Mouse (Mus musculus): ENCODE data around the gene Ofcc1. TPM values are rescaled to one million over a fixed set of nuclear protein-coding genes. Genes with fewer than 3 reads are reported as not detected.

Gene Ofcc1
- polyA plus RNA-seq, 1 experiment = not detected

DNA sequence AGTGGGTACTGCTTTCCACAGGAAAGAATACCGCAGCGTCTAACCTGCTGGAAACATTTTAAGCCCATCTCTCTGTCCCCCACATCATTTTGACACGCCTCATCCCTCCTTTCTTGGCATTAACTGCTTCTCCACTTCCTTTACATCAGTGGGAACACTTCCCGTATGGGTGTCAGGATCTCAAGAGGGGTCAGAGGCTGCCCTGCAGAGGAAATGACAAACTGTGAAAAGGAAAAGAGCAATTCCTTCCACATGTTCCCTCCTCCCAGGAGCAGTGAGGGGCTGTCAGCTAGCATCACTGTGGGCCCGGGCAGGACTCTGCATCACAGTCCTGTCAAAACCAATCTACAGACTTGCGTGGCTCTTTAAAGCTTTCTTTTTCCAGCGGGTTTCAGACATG lies 193.4 kb downstream of the Ofcc1 start:
- no peak overlapping the region for H3K4me3 ChIP-seq
- no peaks in the 10 kb centered on the region for H3K27me3 ChIP-seq (ENCODE audit: control insufficient read depth, insufficient read depth, insufficient read length)
- H3K36me3 ChIP-seq (ENCODE audit: control insufficient read depth, insufficient read depth) = no peaks in the 10 kb centered on the region
- no peak overlapping the region for H3K4me2 ChIP-seq (ENCODE audit: low read depth)
- H3ac ChIP-seq (ENCODE audit: control insufficient read depth, insufficient read length) = no peak overlapping the region
- no peak for TF ChIP-seq MYOD1 (IDR thresholded peaks at IDR 0.05; ENCODE audit: control insufficient read depth in 1 of 3, insufficient read length in 2 of 3, low read depth in 2 of 3)
- no peak for TF ChIP-seq USF1 (IDR thresholded peaks at IDR 0.05; ENCODE audit: low read depth)
- no peak for TF ChIP-seq REST (IDR thresholded peaks at IDR 0.05; ENCODE audit: insufficient read depth, insufficient read length)
- no peak for TF ChIP-seq MYOG (IDR thresholded peaks at IDR 0.05; ENCODE audit: control insufficient read depth in 1 of 3, insufficient read depth in 1 of 3, insufficient read length in 2 of 3, low read depth in 2 of 3)
- no peak for TF ChIP-seq TCF12 (IDR thresholded peaks at IDR 0.05; ENCODE audit: insufficient read depth, poor library complexity, severe bottlenecking)
- no peak for TF ChIP-seq MAX (IDR thresholded peaks at IDR 0.05; ENCODE audit: low read depth)
- TF ChIP-seq SRF (IDR thresholded peaks at IDR 0.05; ENCODE audit: control insufficient read depth, insufficient read length, low read depth) = no peak
- TF ChIP-seq CEBPB (IDR thresholded peaks at IDR 0.05; ENCODE audit: insufficient read depth, poor library complexity, severe bottlenecking) = no peak
- TF ChIP-seq E2F4 (IDR thresholded peaks at IDR 0.05; ENCODE audit: insufficient read depth) = no peak
- TF ChIP-seq TCF3 (IDR thresholded peaks at IDR 0.05; ENCODE audit: insufficient read length, low read depth) = no peak
- TF ChIP-seq POLR2AphosphoS2 (IDR thresholded peaks at IDR 0.05; ENCODE audit: insufficient read length, low read depth) = no peak
- TF ChIP-seq POLR2A (IDR thresholded peaks at IDR 0.05; ENCODE audit: insufficient read length, low read depth) = no peak
- no peaks in the 10 kb centered on the region for H3K79me2 ChIP-seq (ENCODE audit: control insufficient read depth, insufficient read depth)

DNA sequence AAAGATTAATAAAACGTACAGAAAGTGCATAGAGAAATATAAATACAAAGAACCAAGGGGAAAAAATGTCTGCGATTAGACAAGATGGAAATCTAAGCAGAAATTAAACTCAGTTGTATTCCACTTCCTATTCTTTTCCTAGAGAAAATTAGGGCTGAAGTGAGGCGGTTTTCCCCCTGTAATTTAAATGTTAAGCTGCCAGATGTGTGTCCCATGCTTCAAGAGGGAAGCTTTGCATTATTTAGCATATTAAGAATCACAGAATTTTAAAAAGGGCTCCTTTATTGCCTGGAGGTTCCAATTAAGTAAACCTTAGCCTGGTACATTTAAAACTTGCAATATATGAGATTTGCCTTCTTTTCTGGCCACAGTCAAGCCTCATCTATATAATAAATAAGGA lies 205.8 kb downstream of the Ofcc1 start:
- no peaks in the 10 kb centered on the region for H3K79me2 ChIP-seq (ENCODE audit: control insufficient read depth, insufficient read depth)
- no peak for TF ChIP-seq USF1 (IDR thresholded peaks at IDR 0.05; ENCODE audit: low read depth)
- no peak for TF ChIP-seq REST (IDR thresholded peaks at IDR 0.05; ENCODE audit: insufficient read depth, insufficient read length)
- no peak for TF ChIP-seq POLR2AphosphoS2 (IDR thresholded peaks at IDR 0.05; ENCODE audit: insufficient read length, low read depth)
- TF ChIP-seq TCF12 (IDR thresholded peaks at IDR 0.05; ENCODE audit: insufficient read depth, poor library complexity, severe bottlenecking) = no peak
- no peak for TF ChIP-seq MAX (IDR thresholded peaks at IDR 0.05; ENCODE audit: low read depth)
- no peak for TF ChIP-seq MYOD1 (IDR thresholded peaks at IDR 0.05; ENCODE audit: control insufficient read depth in 1 of 3, insufficient read length in 2 of 3, low read depth in 2 of 3)
- TF ChIP-seq SRF (IDR thresholded peaks at IDR 0.05; ENCODE audit: control insufficient read depth, insufficient read length, low read depth) = no peak
- TF ChIP-seq TCF3 (IDR thresholded peaks at IDR 0.05; ENCODE audit: insufficient read length, low read depth) = no peak
- no peak for TF ChIP-seq E2F4 (IDR thresholded peaks at IDR 0.05; ENCODE audit: insufficient read depth)
- TF ChIP-seq MYOG (IDR thresholded peaks at IDR 0.05; ENCODE audit: control insufficient read depth in 1 of 3, insufficient read depth in 1 of 3, insufficient read length in 2 of 3, low read depth in 2 of 3) = no peak
- TF ChIP-seq CEBPB (IDR thresholded peaks at IDR 0.05; ENCODE audit: insufficient read depth, poor library complexity, severe bottlenecking) = no peak
- TF ChIP-seq POLR2A (IDR thresholded peaks at IDR 0.05; ENCODE audit: insufficient read length, low read depth) = no peak
- H3K36me3 ChIP-seq (ENCODE audit: control insufficient read depth, insufficient read depth) = no peaks in the 10 kb centered on the region
- H3K4me2 ChIP-seq (ENCODE audit: low read depth) = no peak overlapping the region
- H3K4me3 ChIP-seq = no peak overlapping the region
- no peaks in the 10 kb centered on the region for H3K27me3 ChIP-seq (ENCODE audit: control insufficient read depth, insufficient read depth, insufficient read length)
- H3ac ChIP-seq (ENCODE audit: control insufficient read depth, insufficient read length) = no peak overlapping the region

DNA sequence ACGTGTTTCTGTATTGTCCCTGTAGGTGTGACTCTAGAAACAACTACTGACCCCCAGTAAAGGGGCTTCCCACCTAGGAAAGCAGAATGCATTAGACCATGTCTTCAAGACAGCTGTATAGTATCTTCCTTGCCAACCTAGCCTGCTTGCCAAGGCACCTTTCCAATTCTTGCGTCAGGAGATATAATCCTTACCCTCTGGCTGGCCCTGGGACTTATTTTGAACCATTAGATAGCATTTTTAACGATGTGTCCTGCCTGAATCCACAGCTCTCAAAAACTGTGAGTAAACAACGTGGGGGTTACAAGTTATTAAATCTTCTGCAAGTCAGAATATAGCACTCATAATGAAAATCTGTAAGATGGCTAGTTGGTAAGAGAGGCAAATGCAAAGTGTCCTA lies 221.3 kb downstream of the Ofcc1 start:
- H3K36me3 ChIP-seq (ENCODE audit: control insufficient read depth, insufficient read depth) = no peaks in the 10 kb centered on the region

DNA sequence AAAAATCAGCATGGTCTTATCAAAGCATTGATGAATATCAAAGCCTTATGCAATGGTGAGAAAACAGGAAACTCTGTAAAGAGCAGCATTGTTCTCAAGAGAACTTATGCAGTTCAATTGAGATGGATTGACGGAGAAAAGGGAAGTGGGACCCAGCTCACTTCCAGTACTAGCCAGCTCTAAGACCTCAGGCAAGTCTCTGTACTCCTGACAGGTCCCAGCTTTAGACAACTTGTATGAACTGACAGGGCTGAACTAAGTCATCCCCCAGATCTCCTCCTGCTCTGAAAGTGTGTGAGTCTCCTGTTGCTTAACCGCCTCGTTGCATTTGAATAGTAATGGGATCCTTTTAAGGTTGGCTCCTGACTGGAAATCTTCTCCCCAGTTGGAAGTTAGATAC lies 225.2 kb downstream of the Ofcc1 start:
- Histone ChIP-seq H3K4me2 (ENCODE audit: low read depth) (no peak overlapping the region), H3K36me3 (ENCODE audit: control insufficient read depth, insufficient read depth) (no peaks in the 10 kb centered on the region), H3K27me3 (ENCODE audit: control insufficient read depth, insufficient read depth, insufficient read length) (no peaks in the 10 kb centered on the region), H3ac (ENCODE audit: control insufficient read depth, insufficient read length) (no peak overlapping the region), H3K4me3 (no peak overlapping the region), H3K79me2 (ENCODE audit: control insufficient read depth, insufficient read depth) (no peaks in the 10 kb centered on the region)
- TF ChIP-seq TCF12 (IDR thresholded peaks at IDR 0.05; ENCODE audit: insufficient read depth, poor library complexity, severe bottlenecking) (no peak), E2F4 (IDR thresholded peaks at IDR 0.05; ENCODE audit: insufficient read depth) (no peak), POLR2AphosphoS2 (IDR thresholded peaks at IDR 0.05; ENCODE audit: insufficient read length, low read depth) (no peak), MYOG (IDR thresholded peaks at IDR 0.05; ENCODE audit: control insufficient read depth in 1 of 3, insufficient read depth in 1 of 3, insufficient read length in 2 of 3, low read depth in 2 of 3) (no peak), MYOD1 (IDR thresholded peaks at IDR 0.05; ENCODE audit: control insufficient read depth in 1 of 3, insufficient read length in 2 of 3, low read depth in 2 of 3) (no peak), TCF3 (IDR thresholded peaks at IDR 0.05; ENCODE audit: insufficient read length, low read depth) (no peak), POLR2A (IDR thresholded peaks at IDR 0.05; ENCODE audit: insufficient read length, low read depth) (no peak), MAX (IDR thresholded peaks at IDR 0.05; ENCODE audit: low read depth) (no peak), USF1 (IDR thresholded peaks at IDR 0.05; ENCODE audit: low read depth) (no peak), CEBPB (IDR thresholded peaks at IDR 0.05; ENCODE audit: insufficient read depth, poor library complexity, severe bottlenecking) (no peak), REST (IDR thresholded peaks at IDR 0.05; ENCODE audit: insufficient read depth, insufficient read length) (no peak), SRF (IDR thresholded peaks at IDR 0.05; ENCODE audit: control insufficient read depth, insufficient read length, low read depth) (no peak)

More for the DNA sequence above, 221.3 kb downstream of the Ofcc1 start:
- no peaks in the 10 kb centered on the region for H3K27me3 ChIP-seq (ENCODE audit: control insufficient read depth, insufficient read depth, insufficient read length)
- H3ac ChIP-seq (ENCODE audit: control insufficient read depth, insufficient read length) = no peak overlapping the region
- no peak overlapping the region for H3K4me3 ChIP-seq
- H3K79me2 ChIP-seq (ENCODE audit: control insufficient read depth, insufficient read depth) = no peaks in the 10 kb centered on the region
- H3K4me2 ChIP-seq (ENCODE audit: low read depth) = no peak overlapping the region
- TF ChIP-seq MYOG (IDR thresholded peaks at IDR 0.05; ENCODE audit: control insufficient read depth in 1 of 3, insufficient read depth in 1 of 3, insufficient read length in 2 of 3, low read depth in 2 of 3) (no peak), SRF (IDR thresholded peaks at IDR 0.05; ENCODE audit: control insufficient read depth, insufficient read length, low read depth) (no peak), USF1 (IDR thresholded peaks at IDR 0.05; ENCODE audit: low read depth) (no peak), REST (IDR thresholded peaks at IDR 0.05; ENCODE audit: insufficient read depth, insufficient read length) (no peak), CEBPB (IDR thresholded peaks at IDR 0.05; ENCODE audit: insufficient read depth, poor library complexity, severe bottlenecking) (no peak), TCF12 (IDR thresholded peaks at IDR 0.05; ENCODE audit: insufficient read depth, poor library complexity, severe bottlenecking) (no peak), TCF3 (IDR thresholded peaks at IDR 0.05; ENCODE audit: insufficient read length, low read depth) (no peak), MYOD1 (IDR thresholded peaks at IDR 0.05; ENCODE audit: control insufficient read depth in 1 of 3, insufficient read length in 2 of 3, low read depth in 2 of 3) (no peak), POLR2A (IDR thresholded peaks at IDR 0.05; ENCODE audit: insufficient read length, low read depth) (no peak), E2F4 (IDR thresholded peaks at IDR 0.05; ENCODE audit: insufficient read depth) (no peak), MAX (IDR thresholded peaks at IDR 0.05; ENCODE audit: low read depth) (no peak), POLR2AphosphoS2 (IDR thresholded peaks at IDR 0.05; ENCODE audit: insufficient read length, low read depth) (no peak)

Measured in myocyte (in vitro differentiated cells).